Mouse (Mus musculus) midbrain, embryonic 11.5 days (tissue): ENCODE measurements at regions not wholly inside any gene's neighbourhood (a gene's known extent, or its start where the extent isn't known, plus 50 kb on each side); places are given as distances from the start of the nearest gene placed in this dataset.

Experiments
- ATAC-seq: fragments of 200-750 bp; cut with Nextera tagmentation; 2 replicates; pipeline ENCODE4 v1.8.0; 2017; ENCODE audit warnings: moderate TSS enrichment, moderate library complexity; ENCODE audit not compliant: low FRiP score
- DNase-seq: peaks from one replicate; pipeline ENCODE4 v3.0.0; 2015; ENCODE audit warnings: low spot score; ENCODE audit errors: missing footprints
- H3K27ac ChIP-seq: fragments of 300-500 bp; sonication (generic); 2 replicates; pipeline ENCODE4 v1.5.1; 2014; ENCODE audit warnings: low read depth, low read length
- H3K27me3 ChIP-seq: fragments of 300-500 bp; sonication (generic); 2 replicates; pipeline ENCODE4 v1.6.1; 2014; ENCODE audit warnings: mild to moderate bottlenecking, low read length, moderate library complexity, mixed read lengths; ENCODE audit not compliant: control insufficient read depth, insufficient read depth
- H3K36me3 ChIP-seq: fragments of 300-500 bp; sonication (generic); 2 replicates; pipeline ENCODE4 v1.6.1; 2014; ENCODE audit warnings: mild to moderate bottlenecking, low read length, moderate library complexity, mixed read lengths; ENCODE audit not compliant: control insufficient read depth, insufficient read depth
- H3K4me1 ChIP-seq: fragments of 300-500 bp; sonication (generic); 2 replicates; pipeline ENCODE4 v1.6.1; 2014; ENCODE audit warnings: low read length; ENCODE audit not compliant: control insufficient read depth, insufficient read depth
- H3K4me2 ChIP-seq: fragments of 300-500 bp; sonication (generic); 2 replicates; pipeline ENCODE4 v1.6.1; 2014; ENCODE audit warnings: mild to moderate bottlenecking, moderate library complexity
- H3K4me3 ChIP-seq: fragments of 300-500 bp; sonication (generic); 2 replicates; pipeline ENCODE4 v1.5.1; 2014; ENCODE audit warnings: low read depth, low read length
- H3K9ac ChIP-seq: fragments of 300-500 bp; sonication (generic); 2 replicates; pipeline ENCODE4 v1.6.1; 2014; ENCODE audit warnings: low read length
- H3K9me3 ChIP-seq: fragments of 300-500 bp; sonication (generic); 2 replicates; pipeline ENCODE4 v1.6.1; 2016; ENCODE audit warnings: low read length; ENCODE audit not compliant: control insufficient read depth
- WGBS: fragments of 180-500 bp; shearing (Covaris S2); extraction: QIAGEN DNeasy Blood & Tissue Kit; methylation state at CpG from one replicate; pipeline ENCODE4 v1.1.7; 2014; 5-methylcytosine and 5-hydroxymethylcytosine counted together

DNA sequence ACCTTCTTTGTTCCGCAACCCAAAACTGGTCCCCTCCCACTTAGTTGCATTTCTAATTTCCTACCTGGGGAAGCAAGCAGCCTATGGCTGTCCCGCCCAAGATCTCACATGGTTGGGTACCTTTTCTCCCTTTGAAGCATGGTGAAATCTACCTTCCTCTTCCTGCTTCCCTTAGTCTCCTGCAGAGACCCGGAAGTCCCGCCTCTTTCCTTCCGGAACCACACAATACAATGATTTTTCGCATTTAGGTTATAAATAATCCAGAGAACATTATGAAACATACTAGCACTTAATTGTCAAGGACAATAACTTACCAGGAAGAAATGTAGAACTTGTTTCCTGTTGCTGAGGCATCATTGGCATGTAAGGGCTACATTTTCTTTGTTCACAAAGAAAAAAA, 58.8 kb downstream of the 1700009N14Rik start:
- no peaks in the 10 kb centered on the region for H3K27me3 ChIP-seq
- no peaks in the 10 kb centered on the region for H3K36me3 ChIP-seq
- no peak overlapping the region for H3K27ac ChIP-seq
- ATAC-seq (no peak), DNase-seq (no peak)
- no peak overlapping the region for H3K9ac ChIP-seq
- H3K4me1 ChIP-seq: no peaks in the 10 kb centered on the region
- H3K4me3 ChIP-seq: no peak overlapping the region
- H3K4me2 ChIP-seq: no peak overlapping the region
- WGBS: 94% methylated on average over 6 of the region's 6 CpGs
- H3K9me3 ChIP-seq: no peaks in the 10 kb centered on the region

DNA sequence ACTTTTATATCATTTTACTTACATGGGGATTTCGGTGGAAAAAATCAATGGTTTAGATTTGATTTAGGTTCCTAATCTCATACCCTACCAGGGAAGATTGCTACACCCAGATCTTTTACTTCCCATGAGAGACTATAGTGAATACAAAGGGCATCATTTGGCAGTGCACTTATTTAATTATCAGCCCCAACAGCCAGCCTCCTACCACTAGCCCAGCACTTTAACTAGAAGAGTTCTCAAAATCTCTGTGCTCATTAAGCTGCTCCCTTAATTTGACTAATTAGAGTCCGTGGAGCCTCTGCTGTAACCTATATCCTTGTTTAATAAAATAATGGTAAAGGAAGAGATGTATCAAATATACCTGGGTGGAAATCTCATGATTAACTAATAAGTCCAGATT, 77.4 kb downstream of the 1700009N14Rik start:
- H3K4me2 ChIP-seq: no peak overlapping the region
- no peak overlapping the region for H3K9ac ChIP-seq
- ATAC-seq (no peak), DNase-seq (no peak)
- H3K27ac ChIP-seq: no peak overlapping the region
- 88% methylated on average over 2 of the region's 2 CpGs for WGBS
- H3K36me3 ChIP-seq: no peaks in the 10 kb centered on the region
- no peaks in the 10 kb centered on the region for H3K4me1 ChIP-seq
- H3K4me3 ChIP-seq: no peak overlapping the region
- H3K27me3 ChIP-seq: no peaks in the 10 kb centered on the region
- no peaks in the 10 kb centered on the region for H3K9me3 ChIP-seq

DNA sequence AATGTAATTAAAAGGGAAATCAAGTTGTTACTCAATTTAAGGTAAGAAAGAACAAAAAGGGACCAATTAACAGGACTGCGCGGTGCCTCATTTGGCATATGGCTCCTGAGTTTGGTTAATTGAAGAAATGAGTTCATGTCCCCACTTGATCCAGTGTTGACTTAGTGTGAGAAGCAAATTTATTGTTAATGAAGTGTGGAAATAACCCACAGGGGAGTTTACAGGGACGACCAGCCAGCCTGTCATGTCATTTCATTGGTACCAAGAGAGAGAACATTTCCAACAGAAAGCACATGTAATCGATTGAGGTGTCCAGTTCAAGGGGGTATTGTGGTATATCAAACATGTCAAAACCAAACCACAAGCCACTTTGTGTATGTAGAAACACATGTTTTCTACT, 78.6 kb downstream of the 1700009N14Rik start:
- no peak for DNase-seq

DNA sequence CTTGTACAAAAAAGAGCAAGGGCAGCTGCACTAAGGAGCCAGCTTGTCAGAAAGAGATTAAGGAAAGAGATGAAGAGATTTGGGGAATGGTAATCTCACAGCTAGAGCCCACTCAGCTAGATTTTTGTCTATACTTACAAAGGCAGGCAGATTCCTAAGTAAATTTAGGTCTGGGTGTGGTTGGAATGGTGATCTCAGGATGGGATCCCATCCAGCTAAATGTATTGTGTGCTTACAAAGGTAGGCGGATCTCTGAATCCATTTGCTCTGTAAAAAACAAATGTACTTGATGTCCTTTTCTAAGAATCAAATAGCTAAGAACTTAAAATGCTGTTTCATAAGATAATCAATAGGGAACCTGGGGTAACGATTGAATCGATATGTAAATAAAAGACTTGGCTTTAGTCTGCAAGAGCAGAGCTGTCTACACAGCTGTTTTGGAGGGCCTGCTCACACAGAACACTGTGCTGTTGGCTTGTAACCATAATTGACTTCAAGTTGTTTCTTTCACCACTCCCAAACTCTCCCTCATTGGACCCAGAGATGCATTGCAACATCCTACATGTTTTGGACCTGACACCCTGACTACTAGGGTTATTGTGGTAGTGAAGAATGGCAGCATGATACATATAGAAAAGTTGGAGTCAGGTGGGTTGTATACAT, 106.1 kb downstream of the 1700009N14Rik start:
- H3K9me3 ChIP-seq: no peaks in the 10 kb centered on the region
- H3K36me3 ChIP-seq: no peaks in the 10 kb centered on the region
- H3K9ac ChIP-seq: no peak overlapping the region
- no peak overlapping the region for H3K4me3 ChIP-seq
- H3K27me3 ChIP-seq: no peaks in the 10 kb centered on the region
- H3K4me2 ChIP-seq: no peak overlapping the region
- WGBS: 92% methylated on average over 3 of the region's 3 CpGs
- H3K4me1 ChIP-seq: no peaks in the 10 kb centered on the region
- ATAC-seq (no peak), DNase-seq (no peak)
- no peak overlapping the region for H3K27ac ChIP-seq

More for the DNA sequence above, 78.6 kb downstream of the 1700009N14Rik start:
- no peak for ATAC-seq
- Histone ChIP-seq H3K4me3 (no peak overlapping the region), H3K4me2 (no peak overlapping the region), H3K9me3 (no peaks in the 10 kb centered on the region), H3K9ac (no peak overlapping the region), H3K27me3 (no peaks in the 10 kb centered on the region), H3K27ac (no peak overlapping the region), H3K4me1 (no peaks in the 10 kb centered on the region), H3K36me3 (no peaks in the 10 kb centered on the region)
- 80% methylated on average over 4 of the region's 4 CpGs for WGBS

DNA sequence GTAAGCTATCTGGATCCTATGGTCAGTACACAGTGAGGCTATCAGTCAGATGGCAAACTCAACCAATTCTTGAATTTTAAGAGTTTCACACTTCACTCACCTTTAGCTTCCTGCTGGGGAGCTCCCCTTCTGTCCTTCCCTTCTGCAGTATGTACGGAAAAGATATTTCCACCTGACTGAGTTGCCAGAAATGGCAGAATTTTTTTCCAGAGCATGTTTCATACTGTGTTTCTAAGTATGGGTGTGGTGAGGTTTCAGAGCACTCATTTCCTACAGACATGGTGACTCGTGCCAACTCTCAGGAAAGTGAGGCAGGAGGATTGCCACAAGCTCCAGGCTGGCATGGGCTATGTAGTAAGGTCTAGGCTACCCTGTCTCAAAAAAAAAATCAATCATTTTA, 147.3 kb downstream of the 1700009N14Rik start:
- Histone ChIP-seq H3K27ac (no peak overlapping the region), H3K4me1 (no peaks in the 10 kb centered on the region), H3K36me3 (no peaks in the 10 kb centered on the region), H3K9me3 (no peaks in the 10 kb centered on the region), H3K4me3 (no peak overlapping the region), H3K9ac (no peak overlapping the region), H3K27me3 (no peaks in the 10 kb centered on the region), H3K4me2 (no peak overlapping the region)
- no peak for ATAC-seq
- no peak for DNase-seq
- 92% methylated on average over 2 of the region's 2 CpGs for whole genome bisulfite sequencing

DNA sequence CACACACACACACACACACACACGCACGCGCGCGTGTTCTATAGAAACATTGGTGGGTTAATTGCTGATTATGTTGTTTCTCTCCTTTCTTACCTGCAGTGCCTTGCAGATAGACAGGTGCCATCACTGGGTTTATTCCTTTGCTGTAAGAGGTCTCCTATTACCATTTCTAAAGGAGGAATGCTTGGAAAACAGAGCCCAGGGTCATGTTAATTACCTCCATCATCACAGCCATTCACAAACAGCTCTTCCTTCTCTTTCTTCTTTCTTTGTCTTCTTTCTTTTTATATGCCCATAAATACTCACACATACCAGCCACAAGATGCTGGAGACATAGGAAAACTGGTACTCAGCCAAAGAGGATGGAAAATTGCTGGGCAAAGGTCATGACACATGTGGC, 155.0 kb downstream of the 1700009N14Rik start:
- Histone ChIP-seq H3K27me3 (no peaks in the 10 kb centered on the region), H3K4me3 (no peak overlapping the region), H3K9ac (no peak overlapping the region), H3K36me3 (no peaks in the 10 kb centered on the region), H3K4me2 (no peak overlapping the region), H3K9me3 (no peaks in the 10 kb centered on the region), H3K27ac (no peak overlapping the region), H3K4me1 (no peaks in the 10 kb centered on the region)
- 94% methylated on average over 5 of the region's 5 CpGs for WGBS
- DNase-seq (no peak), ATAC-seq (no peak)

DNA sequence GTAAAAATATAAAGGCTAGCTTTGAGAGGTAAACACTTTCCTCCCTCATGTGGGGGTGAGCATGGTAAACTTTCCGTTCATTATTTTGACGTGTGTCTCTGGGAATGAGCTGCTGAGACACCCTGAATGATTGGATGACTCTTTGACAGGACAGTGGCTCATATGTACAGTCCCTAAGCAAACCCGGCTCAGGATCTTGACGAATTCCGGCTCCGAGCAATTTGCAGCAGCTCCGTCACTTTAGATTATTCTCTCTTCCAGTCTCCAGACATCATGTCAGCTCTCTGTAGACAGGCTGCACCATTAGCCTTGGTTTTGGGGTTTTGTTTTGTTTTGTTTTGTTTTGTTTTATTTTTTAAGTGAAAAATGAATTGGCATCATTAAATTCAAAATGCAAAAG, 194.0 kb downstream of the 1700009N14Rik start:
- Histone ChIP-seq H3K4me3 (no peak overlapping the region), H3K36me3 (no peaks in the 10 kb centered on the region), H3K4me2 (no peak overlapping the region), H3K27ac (no peak overlapping the region), H3K9ac (no peak overlapping the region), H3K4me1 (no peaks in the 10 kb centered on the region), H3K27me3 (no peaks in the 10 kb centered on the region), H3K9me3 (no peaks in the 10 kb centered on the region)
- no peak for ATAC-seq
- DNase-seq: no peak
- WGBS: 87% methylated on average over 7 of the region's 7 CpGs

DNA sequence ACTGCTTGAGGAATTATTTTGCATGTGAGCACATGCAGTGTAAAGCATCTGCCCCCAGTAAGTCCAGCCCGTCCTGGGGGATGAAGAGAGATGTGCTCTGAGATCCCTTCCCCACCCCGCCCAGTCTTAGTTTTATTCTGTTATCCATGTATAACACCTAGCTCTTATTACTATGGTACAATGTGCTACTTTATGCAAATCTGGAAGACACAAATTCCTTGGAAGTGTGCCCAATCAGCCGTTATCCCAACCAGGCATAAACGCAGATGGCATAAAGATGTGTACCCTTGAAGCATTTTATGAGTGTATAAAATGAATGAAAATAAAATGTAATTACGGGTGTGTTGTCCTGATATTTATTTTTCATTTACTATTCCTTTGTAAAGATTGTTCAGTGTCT, 194.8 kb downstream of the 1700009N14Rik start:
- Histone ChIP-seq H3K9me3 (no peaks in the 10 kb centered on the region), H3K27me3 (no peaks in the 10 kb centered on the region), H3K4me1 (no peaks in the 10 kb centered on the region), H3K4me2 (no peak overlapping the region), H3K36me3 (no peaks in the 10 kb centered on the region), H3K9ac (no peak overlapping the region), H3K27ac (no peak overlapping the region), H3K4me3 (no peak overlapping the region)
- ATAC-seq (no peak), DNase-seq (no peak)
- 85% methylated on average over 5 of the region's 5 CpGs for WGBS

DNA sequence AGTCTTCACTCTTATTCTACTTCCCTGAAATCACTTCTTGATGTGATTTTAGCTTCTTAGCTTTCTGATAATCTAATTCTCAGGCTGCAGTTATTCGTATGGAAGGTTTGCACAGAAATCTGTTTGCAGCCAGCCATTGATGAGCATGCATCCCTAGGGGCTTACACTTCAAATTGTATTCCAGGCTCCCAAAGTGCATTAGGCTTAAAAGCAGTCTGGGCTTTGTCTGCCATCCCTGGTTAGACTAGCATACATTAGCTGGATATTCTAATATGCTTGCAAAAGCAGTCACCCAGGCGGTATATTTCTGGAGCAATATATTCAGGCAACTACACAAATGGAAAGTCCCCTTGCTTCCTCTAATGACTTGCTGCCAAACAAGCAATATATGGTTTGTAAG, 210.4 kb downstream of the 1700009N14Rik start:
- H3K4me2 ChIP-seq: no peak overlapping the region
- no peaks in the 10 kb centered on the region for H3K9me3 ChIP-seq
- no peaks in the 10 kb centered on the region for H3K27me3 ChIP-seq
- H3K27ac ChIP-seq: no peak overlapping the region
- 62% methylated on average over 2 of the region's 2 CpGs for WGBS
- no peaks in the 10 kb centered on the region for H3K36me3 ChIP-seq
- H3K4me1 ChIP-seq: no peaks in the 10 kb centered on the region
- DNase-seq (no peak), ATAC-seq (peak; percentile 46; the same call in 1 of the 2 replicates)
- no peak overlapping the region for H3K9ac ChIP-seq
- no peak overlapping the region for H3K4me3 ChIP-seq
